Mouse (Mus musculus) CD8-positive naive resting alpha-beta T cell, adult 2 months (primary cell): ENCODE data around the gene Syna.

Experiments
- DNase-seq, 2 experiments: peaks; one replicate each; pipeline ENCODE4 v3.0.0; 2022; ENCODE audit warnings: low read depth in 2 of 2, low spot score in 2 of 2

The Syna gene

GRCm38 (mm10) chr5:134560071-134560449 is at the start of gene Syna:
Gene Syna, minus strand, starts transcription at chr5:134560171.
- no peak for DNase-seq

GRCm38 (mm10) chr5:134607121-134607520 is 47.1 kb upstream of the Syna start:
- DNase-seq, result no peak

- no peak for DNase-seq
Observed at GRCm38 (mm10) chr5:134606314-134606713, 46.3 kb upstream of the Syna start.

GRCm38 (mm10) chr5:134604376-134604775 is 44.4 kb upstream of the Syna start:
- no peak for DNase-seq

- no peak for DNase-seq
Observed at GRCm38 (mm10) chr5:134597711-134598110, 37.7 kb upstream of the Syna start.

GRCm38 (mm10) chr5:134593093-134593492 is 33.1 kb upstream of the Syna start:
- no peak for DNase-seq

- no peak for DNase-seq
Observed at GRCm38 (mm10) chr5:134592026-134592581, 32.1 kb upstream of the Syna start.

- DNase-seq, result no peak
Observed at GRCm38 (mm10) chr5:134589900-134590299, 29.9 kb upstream of the Syna start.

GRCm38 (mm10) chr5:134584798-134585197 is 24.8 kb upstream of the Syna start:
- DNase-seq, result no peak

GRCm38 (mm10) chr5:134583884-134584213 is 23.9 kb upstream of the Syna start:
- no peak for DNase-seq

- DNase-seq, result no peak
Observed at GRCm38 (mm10) chr5:134583006-134583883, 23.3 kb upstream of the Syna start.

GRCm38 (mm10) chr5:134582221-134582907 is 22.4 kb upstream of the Syna start:
- DNase-seq, result peak; percentile 95 to 97

GRCm38 (mm10) chr5:134581146-134581545 is 21.2 kb upstream of the Syna start, which contains the start of gene Rfc2:
Gene Rfc2, plus strand, starts transcription at chr5:134581366.
- no peak for DNase-seq

GRCm38 (mm10) chr5:134579135-134579534 is 19.2 kb upstream of the Syna start:
- no peak for DNase-seq

- no peak for DNase-seq
Observed at GRCm38 (mm10) chr5:134577534-134577933, 17.6 kb upstream of the Syna start.

GRCm38 (mm10) chr5:134576517-134577220 is 16.7 kb upstream of the Syna start:
- DNase-seq, result no peak

GRCm38 (mm10) chr5:134575833-134576232 is 15.9 kb upstream of the Syna start:
- no peak for DNase-seq

- DNase-seq, result no peak
Observed at GRCm38 (mm10) chr5:134572508-134573214, 12.7 kb upstream of the Syna start.

- peak in 1 of 2 experiments; percentile 26 for DNase-seq
Observed at GRCm38 (mm10) chr5:134571730-134572507, 11.9 kb upstream of the Syna start.

- no peak for DNase-seq
Observed at GRCm38 (mm10) chr5:134568964-134569491, 9.1 kb upstream of the Syna start.
